Mouse (Mus musculus) spleen, adult 2 months (tissue): ENCODE data around the gene Nkrf.

Source experiments
- CTCF ChIP-seq: fragments of 200-500 bp; IDR thresholded peaks from 2 replicates; pipeline ENCODE4 v1.5.1; 2011; ENCODE audit warnings: mild to moderate bottlenecking, inconsistent platforms; ENCODE audit not compliant: insufficient read depth, insufficient read length, insufficient replicate concordance; ENCODE audit errors: extremely low read depth
- POLR2A ChIP-seq: fragments of 200-500 bp; IDR thresholded peaks from 2 replicates; pipeline ENCODE4 v1.6.1; 2011; ENCODE audit warnings: low read depth, low read length, inconsistent platforms

DNA sequence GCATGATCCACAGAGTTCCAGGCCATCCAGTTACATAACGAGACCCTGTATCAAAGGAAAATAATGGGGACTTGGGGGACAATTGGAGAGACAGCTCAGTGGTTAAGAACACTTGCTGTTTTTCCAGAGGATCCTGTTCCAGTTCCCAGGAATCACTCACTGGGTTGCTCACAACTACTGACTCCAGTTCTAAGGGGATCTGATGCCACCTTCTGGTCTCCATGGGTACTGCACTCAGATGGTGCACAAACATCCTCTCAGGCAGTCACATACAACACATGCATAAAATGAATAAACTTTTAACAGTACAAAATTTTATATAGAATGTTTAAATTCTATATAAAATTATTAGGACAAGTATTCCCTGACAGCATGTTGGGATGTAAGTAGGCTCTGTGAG, 18.0 kb downstream of the Nkrf start:
- TF ChIP-seq CTCF = no peak
- TF ChIP-seq POLR2A = no peak
